Comparison of ENCODE assay signal across 13 mouse cellular contexts in the genomic region with DNA sequence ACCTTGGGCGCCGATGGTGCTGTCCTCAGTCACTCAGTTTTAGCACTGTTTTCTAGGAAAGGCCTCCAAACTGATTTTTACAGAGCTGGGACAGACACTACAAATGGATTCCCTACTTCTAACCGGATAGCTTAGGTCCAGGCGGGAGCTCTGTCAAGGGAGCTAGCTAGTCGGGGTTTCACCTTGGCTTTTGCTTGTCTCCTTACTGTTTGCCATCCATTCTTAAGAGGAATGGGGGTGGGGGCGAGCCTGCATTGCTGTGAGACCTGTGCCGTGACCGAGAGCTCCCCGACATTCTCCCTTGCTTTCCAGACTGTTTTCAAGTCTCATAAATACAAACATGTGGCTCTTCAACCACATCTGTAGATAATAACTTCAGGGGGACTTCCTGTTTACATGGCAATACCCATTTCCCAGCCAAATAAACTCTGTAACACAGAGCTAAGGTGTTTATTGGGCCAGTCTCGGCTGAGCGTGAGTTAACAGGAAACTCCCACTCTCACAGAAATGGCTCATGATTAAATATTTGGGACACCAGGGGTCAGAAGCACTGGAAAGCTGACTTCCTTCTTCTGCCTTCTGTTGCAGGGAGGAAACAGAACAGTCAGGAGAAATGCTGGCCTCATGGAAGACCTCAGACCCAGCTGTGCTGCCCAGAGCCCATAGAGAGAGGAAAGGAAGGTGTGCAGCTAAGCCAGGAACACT.
DNase-seq lines count a peak whose midpoint lies in the region; ATAC-seq and TF ChIP-seq lines count a peak whose summit lies in the region.
"Had no signal": no experiment of that assay in that cellular context is flagged by ENCODE, and none has a peak within 500 bp of the region (broad histone marks: within the 10 kb centered on the region; RNA-seq: fewer than 3 reads in every experiment).

No protein-coding gene starts in this region.

- peak; percentile 27 for TF ChIP-seq CTCF in lung, embryonic 14.5 days (IDR thresholded peaks at IDR 0.05; ENCODE audit: low read depth)
- peak; percentile 37; the same call in 1 of the 2 replicates for TF ChIP-seq CTCF in kidney, postnatal 0 days (IDR thresholded peaks at IDR 0.05; ENCODE audit: low read depth)
- peak; percentile 49 for TF ChIP-seq CTCF in stomach, postnatal 0 days (IDR thresholded peaks at IDR 0.05; ENCODE audit: low read depth)

- no peaks in the 10 kb centered on the region for H3K9me3 ChIP-seq in lung, embryonic 14.5 days (ENCODE audit: low read depth, low read length)
- H3K9me3 ChIP-seq in kidney, postnatal 0 days (replicated peaks; ENCODE audit: low read length) = no peaks in the 10 kb centered on the region
- H3K9me3 ChIP-seq in stomach, postnatal 0 days (ENCODE audit: control insufficient read depth, low read length) = no peaks in the 10 kb centered on the region
- H3K9me3 ChIP-seq: stomach, embryonic 15.5 days had no signal

- peak; percentile 66 for DNase-seq in lung, embryonic 14.5 days
- DNase-seq in lung, postnatal 25 days (ENCODE audit: low spot score) = no peak
- DNase-seq in forelimb bud, embryonic 11.5 days (ENCODE audit: low read depth, low spot score) = peak; percentile 66
- DNase-seq in kidney, postnatal 0 days (ENCODE audit: low spot score) = peak; percentile 82
- DNase-seq in stomach, postnatal 0 days (ENCODE audit: low spot score) = no peak
- no peak for DNase-seq in cerebellum, adult 9-10 months
- DNase-seq: heart, postnatal 36 days; layer of hippocampus, postnatal 36 days; right cerebral cortex, postnatal 25 days; thymus, postnatal 36 days had no signal

- no peaks in the 10 kb centered on the region for H3K36me3 ChIP-seq in lung, embryonic 14.5 days (ENCODE audit: insufficient read depth)
- H3K36me3 ChIP-seq in kidney, postnatal 0 days (ENCODE audit: insufficient read depth, low read length) = no peaks in the 10 kb centered on the region
- no peaks in the 10 kb centered on the region for H3K36me3 ChIP-seq in stomach, postnatal 0 days (ENCODE audit: control insufficient read depth, insufficient read depth, low read length)
- H3K36me3 ChIP-seq: stomach, embryonic 15.5 days had no signal

- H3K4me3 ChIP-seq in lung, embryonic 14.5 days (ENCODE audit: low read depth, low read length) = no peak overlapping the region
- H3K4me3 ChIP-seq in kidney, postnatal 0 days (replicated peaks; ENCODE audit: low read depth, low read length) = no peak overlapping the region
- H3K4me3 ChIP-seq in stomach, postnatal 0 days (ENCODE audit: low read depth, low read length) = no peak overlapping the region
- H3K4me3 ChIP-seq: stomach, embryonic 15.5 days had no signal

- H3K4me1 ChIP-seq in lung, embryonic 14.5 days (ENCODE audit: insufficient read depth) = peaks cover 6% of the 10 kb centered on the region; the same call in 1 of the 2 replicates
- H3K4me1 ChIP-seq in kidney, postnatal 0 days (replicated peaks; ENCODE audit: insufficient read depth, low read length) = 0 out of 2 replicates have a peak, but pooled peaks cover 4% of the 10 kb centered on the region
- no peaks in the 10 kb centered on the region for H3K4me1 ChIP-seq in stomach, postnatal 0 days (replicated peaks; ENCODE audit: control insufficient read depth, insufficient read depth)

- WGBS in lung, embryonic 14.5 days = 45% methylated on average over 11 of the region's 11 CpGs
- WGBS in kidney, postnatal 0 days = 53% methylated on average over 11 of the region's 11 CpGs
- WGBS in stomach, postnatal 0 days = 56% methylated on average over 11 of the region's 11 CpGs

- 0 out of 2 replicates have a peak, but pooled peaks cover 4% of the 10 kb centered on the region for H3K27me3 ChIP-seq in lung, embryonic 14.5 days (ENCODE audit: insufficient read depth, low read length)
- H3K27me3 ChIP-seq in kidney, postnatal 0 days (ENCODE audit: insufficient read depth, low read length) = no peaks in the 10 kb centered on the region
- no peaks in the 10 kb centered on the region for H3K27me3 ChIP-seq in stomach, postnatal 0 days (ENCODE audit: control insufficient read depth, insufficient read depth, low read length)
- H3K27me3 ChIP-seq: Patski; stomach, embryonic 15.5 days had no signal

- no peak for TF ChIP-seq EP300 in stomach, postnatal 0 days (optimal IDR thresholded peaks at IDR 0.05)

- no peak overlapping the region for H3K27ac ChIP-seq in lung, embryonic 14.5 days (ENCODE audit: low read depth)
- peak overlapping the region; percentile 25; the same call in 1 of the 2 replicates for H3K27ac ChIP-seq in kidney, postnatal 0 days
- H3K27ac ChIP-seq in stomach, postnatal 0 days (replicated peaks) = no peak overlapping the region
- H3K27ac ChIP-seq: stomach, embryonic 15.5 days had no signal

- no peak overlapping the region for H3K9ac ChIP-seq in lung, embryonic 14.5 days
- H3K9ac ChIP-seq in kidney, postnatal 0 days (ENCODE audit: low read depth, low read length) = no peak overlapping the region
- no peak overlapping the region for H3K9ac ChIP-seq in stomach, postnatal 0 days (ENCODE audit: low read length)
- H3K9ac ChIP-seq: stomach, embryonic 15.5 days had no signal

- no peak overlapping the region for H3K4me2 ChIP-seq in lung, embryonic 14.5 days
- H3K4me2 ChIP-seq in kidney, postnatal 0 days (ENCODE audit: low read length) = no peak overlapping the region
- H3K4me2 ChIP-seq in stomach, postnatal 0 days (replicated peaks; ENCODE audit: low read depth) = no peak overlapping the region
- H3K4me2 ChIP-seq: stomach, embryonic 15.5 days had no signal

- peak; percentile 52; the same call in 1 of the 2 replicates for ATAC-seq in lung, embryonic 14.5 days (ENCODE audit: insufficient read depth)
- no peak for ATAC-seq in kidney, postnatal 0 days (replicated peaks; ENCODE audit: low FRiP score, low read depth)
- ATAC-seq in stomach, postnatal 0 days (ENCODE audit: low FRiP score, low TSS enrichment) = no peak
- ATAC-seq in cerebellum, adult (ENCODE audit: insufficient number of reproducible peaks, low FRiP score, low TSS enrichment) = no peak
- ATAC-seq: Patski had no signal

Comparison
In these comparisons a context has a peak if more than half of its experiments do, and no peak if none do; other contexts are left out.
1. DNase-seq: peak in lung, embryonic 14.5 days (single experiment), forelimb bud, embryonic 11.5 days (single experiment) and kidney, postnatal 0 days (single experiment); none in lung, postnatal 25 days (single experiment), stomach, postnatal 0 days (single experiment) and cerebellum, adult 9-10 months (single experiment).
2. Peak in every context shown above with its lines, with median percentiles within 50 percentile points of each other: CTCF ChIP-seq.